Mouse (Mus musculus) myocyte (in vitro differentiated cells): ENCODE results near the gene Gltp. TPM values are rescaled to one million over a fixed set of nuclear protein-coding genes. Genes with fewer than 3 reads are reported as not detected.

Source experiments
- H3K27me3 ChIP-seq: one replicate; pipeline ENCODE4 v1.6.1; 2011; ENCODE audit not compliant: control insufficient read depth, insufficient read depth, insufficient read length
- H3K36me3 ChIP-seq: one replicate; pipeline ENCODE4 v1.6.1; 2011; ENCODE audit not compliant: control insufficient read depth, insufficient read depth
- H3K4me2 ChIP-seq: one replicate; pipeline ENCODE4 v1.6.1; 2011; ENCODE audit warnings: low read depth, control low read depth
- H3K4me3 ChIP-seq: one replicate; pipeline ENCODE4 v1.5.1; 2011; ENCODE audit warnings: mild to moderate bottlenecking, control low read depth, moderate library complexity
- H3K79me2 ChIP-seq: one replicate; pipeline ENCODE4 v1.6.1; 2011; ENCODE audit not compliant: control insufficient read depth, insufficient read depth
- H3ac ChIP-seq: one replicate; pipeline ENCODE4 v1.6.1; 2011; ENCODE audit not compliant: control insufficient read depth, insufficient read length
- CEBPB ChIP-seq: IDR thresholded peaks from 2 replicates; pipeline ENCODE4 v1.6.1; 2011; ENCODE audit warnings: mild to moderate bottlenecking, moderate library complexity; ENCODE audit not compliant: poor library complexity, insufficient read depth, severe bottlenecking
- E2F4 ChIP-seq: IDR thresholded peaks from one replicate; pipeline ENCODE4 v1.6.1; 2011; ENCODE audit warnings: mild to moderate bottlenecking, control low read depth, moderate library complexity; ENCODE audit not compliant: insufficient read depth
- MAX ChIP-seq: IDR thresholded peaks from one replicate; pipeline ENCODE4 v1.6.1; 2011; ENCODE audit warnings: low read depth, mild to moderate bottlenecking, control low read depth
- MYOD1 ChIP-seq, 3 experiments: IDR thresholded peaks; one replicate each; pipeline ENCODE4 v1.6.1; 2011; ENCODE audit warnings: control low read depth in 2 of 3, low read depth in 2 of 3, mild to moderate bottlenecking in 2 of 3, moderate library complexity in 1 of 3; ENCODE audit not compliant: insufficient read length in 2 of 3, control insufficient read depth in 1 of 3
- MYOG ChIP-seq, 3 experiments: IDR thresholded peaks; one replicate each; pipeline ENCODE4 v1.6.1; 2011; ENCODE audit warnings: control low read depth in 2 of 3, low read depth in 2 of 3, mild to moderate bottlenecking in 2 of 3; ENCODE audit not compliant: insufficient read length in 2 of 3, control insufficient read depth in 1 of 3, insufficient read depth in 1 of 3
- POLR2A ChIP-seq: IDR thresholded peaks from one replicate; pipeline ENCODE4 v1.6.1; 2011; ENCODE audit warnings: low read depth, mild to moderate bottlenecking, control low read depth, moderate library complexity; ENCODE audit not compliant: insufficient read length
- POLR2AphosphoS2 ChIP-seq: IDR thresholded peaks from one replicate; pipeline ENCODE4 v1.6.1; 2011; ENCODE audit warnings: low read depth, control low read depth; ENCODE audit not compliant: insufficient read length
- REST ChIP-seq: IDR thresholded peaks from one replicate; pipeline ENCODE4 v1.6.1; 2011; ENCODE audit warnings: mild to moderate bottlenecking, control low read depth, moderate library complexity; ENCODE audit not compliant: insufficient read depth, insufficient read length
- SRF ChIP-seq: IDR thresholded peaks from one replicate; pipeline ENCODE4 v1.6.1; 2011; ENCODE audit warnings: low read depth; ENCODE audit not compliant: control insufficient read depth, insufficient read length
- TCF12 ChIP-seq: IDR thresholded peaks from one replicate; pipeline ENCODE4 v1.6.1; 2011; ENCODE audit warnings: mild to moderate bottlenecking, control low read depth; ENCODE audit not compliant: poor library complexity, insufficient read depth, severe bottlenecking
- TCF3 ChIP-seq: IDR thresholded peaks from one replicate; pipeline ENCODE4 v1.6.1; 2011; ENCODE audit warnings: low read depth, control low read depth; ENCODE audit not compliant: insufficient read length
- USF1 ChIP-seq: IDR thresholded peaks from one replicate; pipeline ENCODE4 v1.6.1; 2011; ENCODE audit warnings: low read depth, mild to moderate bottlenecking, control low read depth, moderate library complexity
- polyA plus RNA-seq: library from polyadenylated mRNA; unstranded; fragments of >200 nt; fragmentation: generic; extraction: Trizol; gene quantifications from one replicate; pipeline ENCODE4 v1.2.1, GENCODE M21; 2012; ENCODE audit warnings: missing spikeins

Gltp gene
- polyA plus RNA-seq, 1 experiment = 45.2 TPM

DNA sequence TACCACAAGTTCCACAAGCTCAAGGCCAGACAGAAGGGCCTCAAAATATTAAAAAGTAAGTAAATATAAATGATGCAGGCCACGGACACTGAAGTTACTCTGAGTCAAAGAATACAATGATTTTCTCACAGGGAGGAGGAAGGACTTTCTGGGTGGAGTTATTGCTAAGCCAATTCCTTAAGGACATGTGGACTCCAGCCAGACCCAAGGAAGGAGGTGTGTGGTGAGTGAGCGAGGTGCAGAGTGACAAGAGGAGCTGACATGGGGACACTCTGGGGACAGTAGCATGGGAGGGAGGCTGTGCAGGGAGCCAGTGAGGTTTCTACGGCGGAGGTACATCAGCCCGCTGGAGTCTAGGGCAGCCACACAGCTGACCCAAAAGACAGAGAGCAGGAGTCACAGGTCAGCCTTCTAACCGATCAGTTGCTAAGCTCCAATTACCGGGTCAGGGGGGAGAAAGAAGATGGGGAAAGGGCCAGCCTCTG lies 4.0 kb downstream of the Gltp start:
- Histone ChIP-seq H3ac (no peak overlapping the region), H3K4me3 (no peak overlapping the region), H3K4me2 (no peak overlapping the region), H3K27me3 (no peaks in the 10 kb centered on the region), H3K79me2 (no peaks in the 10 kb centered on the region), H3K36me3 (no peaks in the 10 kb centered on the region)
- TF ChIP-seq MYOD1 (IDR thresholded peaks at IDR 0.05; ENCODE audit: control insufficient read depth in 1 of 3, insufficient read length in 2 of 3, low read depth in 2 of 3) (no peak), TCF12 (no peak), REST (no peak), SRF (no peak), POLR2AphosphoS2 (no peak), TCF3 (no peak), CEBPB (no peak), MYOG (IDR thresholded peaks at IDR 0.05; ENCODE audit: control insufficient read depth in 1 of 3, insufficient read depth in 1 of 3, insufficient read length in 2 of 3, low read depth in 2 of 3) (no peak), MAX (no peak), E2F4 (no peak), USF1 (no peak), POLR2A (no peak)

DNA sequence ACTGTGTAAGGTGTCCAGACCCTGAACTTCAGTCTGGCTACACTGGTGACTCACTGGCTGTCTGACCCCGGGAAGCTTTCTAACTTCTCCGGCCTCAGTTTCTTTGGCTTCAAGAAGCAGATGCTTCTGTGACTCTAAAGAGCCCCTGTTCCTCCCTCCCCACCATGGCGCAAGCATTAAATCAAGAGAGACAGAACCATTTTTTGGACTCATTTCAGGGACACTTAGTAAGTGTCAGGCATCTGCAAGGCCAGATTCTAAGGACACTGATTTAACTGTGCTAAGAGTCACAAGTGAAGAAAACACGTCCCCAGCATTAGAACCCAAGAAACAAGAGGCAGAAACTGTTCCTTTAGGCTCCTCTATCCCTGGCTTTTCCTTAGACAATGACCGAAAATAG lies 4.8 kb downstream of the Gltp start:
- H3ac ChIP-seq = no peak overlapping the region
- TF ChIP-seq REST (no peak), POLR2A (no peak), MYOG (IDR thresholded peaks at IDR 0.05; ENCODE audit: control insufficient read depth in 1 of 3, insufficient read depth in 1 of 3, insufficient read length in 2 of 3, low read depth in 2 of 3) (no peak), MAX (no peak), E2F4 (no peak)
- H3K79me2 ChIP-seq = no peaks in the 10 kb centered on the region
- H3K36me3 ChIP-seq = no peaks in the 10 kb centered on the region
- no peaks in the 10 kb centered on the region for H3K27me3 ChIP-seq
- H3K4me3 ChIP-seq = no peak overlapping the region
- no peak overlapping the region for H3K4me2 ChIP-seq

DNA sequence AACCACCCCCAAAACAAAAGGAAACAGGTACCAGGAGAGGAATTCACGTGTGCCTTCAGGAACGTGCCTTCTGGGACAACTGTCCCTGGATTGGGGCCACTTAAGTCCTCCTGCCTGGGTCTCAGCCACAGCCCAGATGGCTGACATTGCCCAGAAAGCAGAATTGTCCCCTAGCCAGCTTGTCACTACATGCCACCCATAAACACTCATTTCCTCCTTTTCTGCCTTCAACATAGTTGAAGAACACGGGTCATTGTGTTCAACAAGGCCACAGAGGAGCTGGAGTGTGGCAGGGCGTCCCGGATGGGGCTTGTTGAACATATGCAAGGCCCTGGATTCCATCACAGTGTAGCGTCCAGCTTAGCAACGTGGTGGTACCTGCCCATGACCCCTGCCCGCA lies 9.1 kb downstream of the Gltp start:
- Histone ChIP-seq H3ac (no peak overlapping the region), H3K27me3 (no peaks in the 10 kb centered on the region), H3K79me2 (no peaks in the 10 kb centered on the region), H3K4me3 (no peak overlapping the region), H3K36me3 (no peaks in the 10 kb centered on the region), H3K4me2 (no peak overlapping the region)
- no peak for TF ChIP-seq TCF3
- no peak for TF ChIP-seq POLR2A
- no peak for TF ChIP-seq MYOD1 (IDR thresholded peaks at IDR 0.05; ENCODE audit: control insufficient read depth in 1 of 3, insufficient read length in 2 of 3, low read depth in 2 of 3)
- TF ChIP-seq CEBPB = no peak
- no peak for TF ChIP-seq REST
- no peak for TF ChIP-seq MYOG (IDR thresholded peaks at IDR 0.05; ENCODE audit: control insufficient read depth in 1 of 3, insufficient read depth in 1 of 3, insufficient read length in 2 of 3, low read depth in 2 of 3)
- no peak for TF ChIP-seq E2F4
- TF ChIP-seq SRF = no peak
- no peak for TF ChIP-seq TCF12
- TF ChIP-seq POLR2AphosphoS2 = no peak
- no peak for TF ChIP-seq MAX
- TF ChIP-seq USF1 = no peak

DNA sequence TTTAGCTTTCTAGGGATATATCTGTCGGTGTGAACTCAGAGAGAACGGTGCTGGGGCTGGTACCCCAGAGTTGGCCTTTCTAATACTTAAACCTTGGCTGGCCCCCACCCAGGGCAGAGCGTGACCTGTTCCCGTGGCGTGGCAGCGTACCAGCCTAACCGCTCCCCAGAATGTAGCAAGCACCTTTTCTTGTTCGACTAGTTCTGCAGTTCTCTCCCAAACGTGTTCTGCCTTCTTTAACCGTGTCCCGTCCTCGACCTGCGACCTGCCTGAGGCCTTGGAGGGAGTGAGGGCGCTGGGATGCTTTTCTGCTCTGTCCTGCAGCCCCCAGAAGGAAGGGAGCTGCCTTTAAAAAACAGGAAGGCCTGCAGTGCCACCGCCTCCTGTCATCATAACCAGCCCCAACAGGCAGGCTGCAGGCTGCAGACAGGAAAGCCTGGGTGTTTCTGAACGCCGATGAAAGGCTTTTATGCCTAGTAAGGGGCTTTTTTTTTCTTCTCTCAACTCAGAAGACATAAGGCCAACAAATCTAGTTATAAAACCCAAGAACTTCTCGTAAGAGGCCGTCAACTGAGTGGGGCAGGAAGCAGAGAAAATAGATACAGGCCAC lies 10.0 kb downstream of the Gltp start:
- H3K4me3 ChIP-seq = no peak overlapping the region

More for the DNA sequence above, 10.0 kb downstream of the Gltp start:
- Histone ChIP-seq H3K4me2 (no peak overlapping the region), H3K27me3 (no peaks in the 10 kb centered on the region), H3K36me3 (no peaks in the 10 kb centered on the region), H3K79me2 (no peaks in the 10 kb centered on the region), H3ac (no peak overlapping the region)
- TF ChIP-seq CEBPB (no peak), MYOD1 (IDR thresholded peaks at IDR 0.05; ENCODE audit: control insufficient read depth in 1 of 3, insufficient read length in 2 of 3, low read depth in 2 of 3) (no peak), POLR2AphosphoS2 (no peak), MYOG (IDR thresholded peaks at IDR 0.05; ENCODE audit: control insufficient read depth in 1 of 3, insufficient read depth in 1 of 3, insufficient read length in 2 of 3, low read depth in 2 of 3) (no peak), USF1 (no peak), SRF (no peak), TCF3 (no peak), MAX (no peak), TCF12 (no peak), REST (no peak), POLR2A (no peak)
